Mouse (Mus musculus) embryonic facial prominence, embryonic 10.5 days (tissue): ENCODE measurements around the gene Fads1. TPM values are rescaled to one million over a fixed set of nuclear protein-coding genes. Genes with fewer than 3 reads are reported as not detected.

ENCODE experiments used
- DNase-seq: peaks from one replicate; pipeline ENCODE4 v3.0.0-alpha.2; 2017; ENCODE audit warnings: low spot score
- H3K27ac ChIP-seq: fragments of 300-500 bp; sonication (generic); replicated peaks from 2 replicates; pipeline ENCODE4 v1.5.1; 2016; ENCODE audit warnings: mild to moderate bottlenecking
- H3K27me3 ChIP-seq: fragments of 300-500 bp; sonication (generic); replicated peaks from 2 replicates; pipeline ENCODE4 v1.6.1; 2016; ENCODE audit warnings: low read depth, mild to moderate bottlenecking; ENCODE audit not compliant: poor library complexity, severe bottlenecking
- H3K36me3 ChIP-seq: fragments of 300-500 bp; sonication (generic); replicated peaks from 2 replicates; pipeline ENCODE4 v1.6.1; 2016; ENCODE audit warnings: mild to moderate bottlenecking, moderate library complexity
- H3K4me1 ChIP-seq: fragments of 300-500 bp; sonication (generic); 2 replicates; pipeline ENCODE4 v1.6.1; 2016
- H3K4me3 ChIP-seq: fragments of 300-500 bp; sonication (generic); 2 replicates; pipeline ENCODE4 v1.5.1; 2016; ENCODE audit warnings: mild to moderate bottlenecking, moderate library complexity
- H3K9me3 ChIP-seq: fragments of 300-500 bp; sonication (generic); 2 replicates; pipeline ENCODE4 v1.6.1; 2016; ENCODE audit warnings: mild to moderate bottlenecking
- WGBS: fragments of 180-500 bp; shearing (Covaris S2); methylation state at CpG from one replicate; pipeline ENCODE4 v1.1.7; 2016; 5-methylcytosine and 5-hydroxymethylcytosine counted together
- polyA plus RNA-seq: library from polyadenylated mRNA; unstranded; fragments of >200 nt; fragmentation: Nextera tagmentation; extraction: Ambion mirVana; gene quantifications from 2 replicates; pipeline ENCODE4 v1.2.1, GENCODE M21; 2016

Gene Fads1
- polyA plus RNA-seq, 1 experiment from 2014 or later: 151 TPM

GRCm38 (mm10) chr19:10198723-10199122, 16.0 kb downstream of the Fads1 start:
- H3K27ac ChIP-seq: no peak overlapping the region
- no peaks in the 10 kb centered on the region for H3K9me3 ChIP-seq
- peak; percentile 85 for DNase-seq
- no peak overlapping the region for H3K4me3 ChIP-seq
- no peaks in the 10 kb centered on the region for H3K27me3 ChIP-seq
- H3K36me3 ChIP-seq: peaks cover 81% of the 10 kb centered on the region
- 32% methylated on average over 3 of the region's 3 CpGs for WGBS
- H3K4me1 ChIP-seq: peaks cover 8% of the 10 kb centered on the region

GRCm38 (mm10) chr19:10203146-10203847, 20.6 kb downstream of the Fads1 start:
- Histone ChIP-seq H3K9me3 (no peaks in the 10 kb centered on the region), H3K27ac (peak overlapping the region; percentile 93), H3K4me1 (peaks cover 16% of the 10 kb centered on the region), H3K36me3 (peaks cover 62% of the 10 kb centered on the region), H3K4me3 (peak overlapping the region; percentile 68), H3K27me3 (no peaks in the 10 kb centered on the region)
- DNase-seq: no peak
- WGBS: 3% methylated on average over 23 of the region's 23 CpGs

DNA sequence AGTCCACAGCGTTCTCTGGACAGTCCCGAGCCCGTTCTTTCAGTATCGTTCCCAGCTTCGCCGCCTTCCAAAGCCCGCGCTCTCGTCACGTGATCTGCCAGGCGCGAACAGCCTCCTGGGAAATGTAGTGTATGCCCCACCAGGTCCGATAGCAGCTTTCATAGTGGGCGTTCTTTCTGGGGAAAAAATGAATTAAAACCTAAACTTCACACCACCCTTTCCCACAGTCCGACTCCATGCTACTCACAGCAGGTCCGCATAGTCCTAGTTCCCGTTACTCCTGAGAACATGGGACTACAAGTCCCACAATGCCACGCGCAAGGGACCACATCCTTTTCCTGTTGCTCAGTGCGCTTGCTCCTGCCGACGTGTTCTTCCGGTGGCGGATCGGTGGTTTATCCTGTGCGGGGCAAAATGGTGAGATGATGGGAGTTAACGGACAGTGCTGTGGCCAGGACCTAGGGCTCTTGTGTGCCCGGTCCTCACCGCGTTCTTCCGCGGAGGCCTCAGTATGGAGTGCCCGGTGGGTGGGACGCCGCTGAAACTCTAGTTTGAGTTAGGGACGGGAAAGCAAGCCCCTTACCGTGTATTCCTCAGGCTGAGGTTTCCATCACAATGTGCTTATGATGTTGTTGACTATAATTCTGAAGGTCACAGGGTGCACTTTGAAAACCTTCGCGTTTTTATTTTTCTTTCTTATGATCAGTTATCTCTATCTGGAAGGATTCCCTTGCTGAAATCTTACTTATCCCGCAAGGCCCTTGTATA, 21.3 kb downstream of the Fads1 start, which contains the start of the genes Tmem258 and Fen1:
TSS of gene Tmem258 (plus strand) at position 167 of the 768 bp plus-strand sequence.
TSS of gene Fen1 (minus strand) at position 322 of the 768 bp plus-strand sequence.
- Histone ChIP-seq H3K36me3 (peaks cover 64% of the 10 kb centered on the region), H3K27me3 (no peaks in the 10 kb centered on the region), H3K4me1 (peaks cover 16% of the 10 kb centered on the region), H3K9me3 (no peaks in the 10 kb centered on the region), H3K27ac (peak within 1 kb of the TSS; percentile 93), H3K4me3 (peak within 1 kb of the TSS; percentile 68)
- under 1% methylated on average over 40 of the region's 40 CpGs for WGBS
- peak; percentile 91 for DNase-seq

GRCm38 (mm10) chr19:10204616-10205001, 21.9 kb downstream of the Fads1 start:
- H3K36me3 ChIP-seq: peaks cover 64% of the 10 kb centered on the region
- peaks cover 16% of the 10 kb centered on the region for H3K4me1 ChIP-seq
- H3K4me3 ChIP-seq: peak overlapping the region; percentile 68
- WGBS: 3% methylated on average over 5 of the region's 5 CpGs
- peak; percentile 48 for DNase-seq
- no peaks in the 10 kb centered on the region for H3K9me3 ChIP-seq
- no peaks in the 10 kb centered on the region for H3K27me3 ChIP-seq
- peak overlapping the region; percentile 93 for H3K27ac ChIP-seq

DNA sequence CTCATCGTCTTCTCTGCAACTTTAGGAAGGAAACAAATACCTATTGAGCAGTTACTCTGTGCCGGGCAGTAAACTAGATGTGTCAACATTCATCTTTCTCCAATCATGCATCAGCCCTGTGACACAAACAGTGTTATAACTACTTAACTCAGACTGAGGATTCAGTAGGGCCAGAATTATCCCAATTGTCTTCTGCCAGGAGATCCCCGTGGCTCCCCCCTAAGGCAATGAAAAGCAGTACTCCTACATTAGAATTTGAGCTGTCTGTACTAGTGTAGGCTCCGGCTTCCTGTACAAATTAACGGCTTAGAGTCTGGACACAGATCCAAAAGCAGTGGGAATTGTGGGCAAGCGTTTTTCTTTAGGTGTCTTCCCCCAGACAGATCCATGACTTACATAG, 22.4 kb downstream of the Fads1 start:
- Histone ChIP-seq H3K4me3 (peak overlapping the region; percentile 68), H3K27me3 (no peaks in the 10 kb centered on the region), H3K36me3 (peaks cover 64% of the 10 kb centered on the region), H3K27ac (peak overlapping the region; percentile 93; the same call in 1 of the 2 replicates), H3K9me3 (no peaks in the 10 kb centered on the region), H3K4me1 (peaks cover 16% of the 10 kb centered on the region)
- 73% methylated on average over 6 of the region's 6 CpGs for WGBS
- no peak for DNase-seq

DNA sequence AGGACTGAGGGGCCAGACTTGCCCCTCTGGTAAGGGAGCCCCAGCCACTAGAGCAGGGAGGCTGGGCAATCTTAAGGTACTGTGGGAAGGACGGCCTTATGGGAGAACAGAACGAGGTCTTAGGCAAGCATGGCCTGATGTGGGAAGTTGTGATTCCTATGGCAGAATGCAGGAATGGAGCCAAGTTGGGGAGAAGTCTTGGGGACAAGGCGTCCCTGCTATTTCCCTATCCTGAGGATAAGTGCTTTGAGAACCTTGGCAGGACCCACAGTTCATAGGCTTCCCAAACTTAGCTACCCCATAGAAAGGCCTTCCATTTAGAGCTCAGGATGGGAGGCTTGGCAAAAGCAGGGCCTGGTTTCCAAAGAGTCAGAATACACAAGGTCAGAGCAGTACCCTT, 26.2 kb downstream of the Fads1 start:
- no peak overlapping the region for H3K4me3 ChIP-seq
- peaks cover 8% of the 10 kb centered on the region for H3K4me1 ChIP-seq
- WGBS: 84% methylated on average over 3 of the region's 3 CpGs
- H3K27me3 ChIP-seq: no peaks in the 10 kb centered on the region
- H3K27ac ChIP-seq: no peak overlapping the region
- DNase-seq: no peak
- H3K9me3 ChIP-seq: no peaks in the 10 kb centered on the region
- peaks cover 80% of the 10 kb centered on the region for H3K36me3 ChIP-seq

DNA sequence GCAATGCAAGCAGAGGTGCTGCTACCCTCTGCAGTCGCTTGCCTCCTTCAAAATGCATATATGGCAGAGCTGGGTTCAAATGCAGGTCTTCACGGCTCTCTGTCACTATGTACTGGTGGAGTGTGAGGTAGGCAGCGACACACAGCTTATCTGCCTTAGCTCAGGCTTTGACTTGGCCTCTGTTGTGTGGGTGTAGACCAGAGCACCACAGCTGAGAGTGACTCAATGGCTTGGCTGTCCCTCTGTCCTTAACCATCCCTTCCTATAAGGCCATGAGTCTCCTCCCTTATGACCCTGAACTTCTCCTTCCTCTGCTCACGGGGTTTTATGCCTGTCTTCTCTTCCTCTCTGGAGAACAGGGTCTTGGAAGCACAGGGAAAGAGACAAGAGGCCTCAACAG, 28.2 kb downstream of the Fads1 start:
- no peak overlapping the region for H3K4me3 ChIP-seq
- WGBS: 89% methylated on average over 4 of the region's 4 CpGs
- H3K27me3 ChIP-seq: no peaks in the 10 kb centered on the region
- H3K27ac ChIP-seq: no peak overlapping the region
- H3K4me1 ChIP-seq: 0 out of 2 replicates have a peak, but pooled peaks cover 2% of the 10 kb centered on the region
- H3K9me3 ChIP-seq: no peaks in the 10 kb centered on the region
- DNase-seq: no peak
- H3K36me3 ChIP-seq: peaks cover 80% of the 10 kb centered on the region

DNA sequence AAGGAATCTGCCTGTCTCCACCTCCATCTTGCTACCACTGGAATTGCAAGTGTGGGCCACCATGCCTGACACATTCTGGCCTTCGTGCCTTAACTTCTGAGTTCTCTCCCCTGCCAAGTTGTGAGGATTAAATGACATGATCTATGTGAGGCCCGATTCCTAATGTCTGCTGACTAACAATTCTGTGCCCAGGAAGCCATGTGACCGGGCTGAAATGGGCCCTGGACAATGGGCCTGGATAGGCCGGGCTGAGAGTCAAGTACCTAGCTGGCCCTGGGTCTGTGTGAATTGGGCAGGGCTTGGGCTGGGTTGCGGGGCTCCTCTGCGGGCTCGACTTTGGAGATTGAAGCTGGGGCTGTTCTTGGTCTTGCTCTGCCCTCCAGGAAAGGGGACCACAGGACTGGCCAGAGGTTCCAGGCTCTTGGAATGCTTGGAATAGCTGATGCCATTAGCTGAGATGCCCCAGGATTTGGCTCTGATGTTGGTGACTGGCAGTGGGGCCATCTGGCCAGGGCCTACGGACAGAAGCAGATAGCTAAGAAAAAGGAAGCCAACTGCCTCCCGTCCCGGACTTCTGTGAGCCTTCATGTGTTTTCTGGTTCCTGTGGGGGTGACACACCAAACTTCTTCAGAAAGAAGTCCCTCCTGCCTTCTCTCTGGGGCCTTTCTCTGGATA, 31.2 kb downstream of the Fads1 start:
- no peaks in the 10 kb centered on the region for H3K27me3 ChIP-seq
- no peak overlapping the region for H3K27ac ChIP-seq
- H3K9me3 ChIP-seq: no peaks in the 10 kb centered on the region
- WGBS: 90% methylated on average over 10 of the region's 10 CpGs
- 0 out of 2 replicates have a peak, but pooled peaks cover 7% of the 10 kb centered on the region for H3K4me1 ChIP-seq
- no peak overlapping the region for H3K4me3 ChIP-seq
- no peak for DNase-seq
- H3K36me3 ChIP-seq: peaks cover 55% of the 10 kb centered on the region

DNA sequence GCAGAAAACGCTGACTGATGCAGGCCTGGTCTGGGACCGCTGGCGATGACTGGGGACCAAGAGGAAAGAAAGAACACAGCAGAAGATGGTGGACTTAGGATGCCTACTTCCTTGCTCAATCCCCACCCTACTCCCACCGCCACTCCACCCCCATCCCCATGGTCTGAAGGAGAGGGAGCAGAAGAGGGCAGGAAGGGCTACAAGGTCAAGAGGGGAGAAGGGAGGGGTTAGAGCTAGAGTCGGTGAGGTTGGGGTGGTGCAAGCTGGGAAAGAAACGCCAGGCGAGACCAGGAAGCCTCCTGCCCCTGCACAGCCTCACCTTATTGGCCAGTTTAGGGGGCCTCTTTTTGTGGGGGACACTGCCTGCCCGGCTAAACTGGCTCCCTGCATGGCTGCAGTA, 33.4 kb downstream of the Fads1 start:
- Histone ChIP-seq H3K4me1 (peaks cover 12% of the 10 kb centered on the region), H3K4me3 (no peak overlapping the region), H3K27ac (no peak overlapping the region), H3K9me3 (no peaks in the 10 kb centered on the region), H3K36me3 (peaks cover 34% of the 10 kb centered on the region), H3K27me3 (no peaks in the 10 kb centered on the region)
- no peak for DNase-seq
- WGBS: 72% methylated on average over 8 of the region's 8 CpGs

GRCm38 (mm10) chr19:10219108-10219507, 36.4 kb downstream of the Fads1 start:
- H3K4me3 ChIP-seq: no peak overlapping the region
- H3K27me3 ChIP-seq: no peaks in the 10 kb centered on the region
- H3K36me3 ChIP-seq: peaks cover 6% of the 10 kb centered on the region; the same call in 1 of the 2 replicates
- no peak overlapping the region for H3K27ac ChIP-seq
- 57% methylated on average over 3 of the region's 3 CpGs for whole genome bisulfite sequencing
- no peaks in the 10 kb centered on the region for H3K9me3 ChIP-seq
- peaks cover 34% of the 10 kb centered on the region for H3K4me1 ChIP-seq
- peak; percentile 61 for DNase-seq

GRCm38 (mm10) chr19:10219593-10219992, 36.9 kb downstream of the Fads1 start:
- Histone ChIP-seq H3K36me3 (0 out of 2 replicates have a peak, but pooled peaks cover 6% of the 10 kb centered on the region), H3K9me3 (no peaks in the 10 kb centered on the region), H3K4me3 (no peak overlapping the region), H3K27ac (no peak overlapping the region), H3K27me3 (no peaks in the 10 kb centered on the region; the same call in 1 of the 2 replicates), H3K4me1 (peaks cover 39% of the 10 kb centered on the region)
- no peak for DNase-seq
- 68% methylated on average over 6 of the region's 6 CpGs for WGBS

- 78% methylated on average over 4 of the region's 4 CpGs for WGBS
- H3K9me3 ChIP-seq: no peaks in the 10 kb centered on the region
- H3K4me1 ChIP-seq: peaks cover 44% of the 10 kb centered on the region
- H3K4me3 ChIP-seq: no peak overlapping the region
- peak; percentile 55 for DNase-seq
- no peaks in the 10 kb centered on the region; the same call in 1 of the 2 replicates for H3K27me3 ChIP-seq
- H3K36me3 ChIP-seq: 0 out of 2 replicates have a peak, but pooled peaks cover 3% of the 10 kb centered on the region
- no peak overlapping the region; the same call in 1 of the 2 replicates for H3K27ac ChIP-seq
Measured at GRCm38 (mm10) chr19:10221585-10221984, 38.9 kb downstream of the Fads1 start.
